Mouse (Mus musculus) frontal cortex, postnatal 14 days (tissue): ENCODE data around the gene Fstl3.

Experiments
- DNase-seq, 2 experiments: peaks; one replicate each; pipeline ENCODE4 v3.0.0; 2022; ENCODE audit warnings: low spot score in 2 of 2

Gene Fstl3

GRCm38 (mm10) chr10:79808728-79809127 is 31.7 kb downstream of the Fstl3 start:
- no peak for DNase-seq

- peak; percentile 72 to 87 for DNase-seq
Observed at GRCm38 (mm10) chr10:79811736-79812637, 34.9 kb downstream of the Fstl3 start.

- no peak for DNase-seq
Observed at GRCm38 (mm10) chr10:79814271-79814842, 37.3 kb downstream of the Fstl3 start.

GRCm38 (mm10) chr10:79815671-79816494 is 38.8 kb downstream of the Fstl3 start:
- no peak for DNase-seq

- no peak for DNase-seq
Observed at GRCm38 (mm10) chr10:79817111-79817510, 40.0 kb downstream of the Fstl3 start.

- DNase-seq, result no peak
Observed at GRCm38 (mm10) chr10:79818225-79818624, 41.2 kb downstream of the Fstl3 start.

GRCm38 (mm10) chr10:79819606-79820005 is 42.5 kb downstream of the Fstl3 start:
- DNase-seq, result no peak

- no peak for DNase-seq
Observed at GRCm38 (mm10) chr10:79820277-79820676, 43.2 kb downstream of the Fstl3 start.

GRCm38 (mm10) chr10:79820782-79821181 is 43.7 kb downstream of the Fstl3 start, which contains the start of gene Misp:
Gene Misp (plus strand): TSS chr10:79820989.
- DNase-seq, result no peak

GRCm38 (mm10) chr10:79821731-79822130 is 44.7 kb downstream of the Fstl3 start:
- no peak for DNase-seq

- no peak for DNase-seq
Observed at GRCm38 (mm10) chr10:79822372-79822771, 45.3 kb downstream of the Fstl3 start.

GRCm38 (mm10) chr10:79823011-79823410 is 45.9 kb downstream of the Fstl3 start:
- DNase-seq, result no peak

GRCm38 (mm10) chr10:79824413-79824812 is 47.3 kb downstream of the Fstl3 start:
- no peak for DNase-seq

GRCm38 (mm10) chr10:79831583-79831982 is 54.5 kb downstream of the Fstl3 start:
- no peak for DNase-seq
